Mouse (Mus musculus) hindbrain, embryonic 12.5 days (tissue): ENCODE results near the gene Tead1. TPM values are rescaled to one million over a fixed set of nuclear protein-coding genes. Genes with fewer than 3 reads are reported as not detected.

ENCODE experiments used
- ATAC-seq: fragments of 200-750 bp; cut with Nextera tagmentation; 2 replicates; pipeline ENCODE4 v1.8.0; 2017; ENCODE audit warnings: moderate TSS enrichment; ENCODE audit not compliant: low FRiP score
- H3K27ac ChIP-seq: fragments of 300-500 bp; sonication (generic); 2 replicates; pipeline ENCODE4 v1.5.1; 2016; ENCODE audit warnings: mild to moderate bottlenecking
- H3K27me3 ChIP-seq: fragments of 300-500 bp; sonication (generic); 2 replicates; pipeline ENCODE4 v1.6.1; 2016; ENCODE audit warnings: mild to moderate bottlenecking
- H3K36me3 ChIP-seq: fragments of 300-500 bp; sonication (generic); 2 replicates; pipeline ENCODE4 v1.6.1; 2016; ENCODE audit warnings: mild to moderate bottlenecking
- H3K4me1 ChIP-seq: fragments of 300-500 bp; sonication (generic); 2 replicates; pipeline ENCODE4 v1.6.1; 2016
- H3K4me2 ChIP-seq: fragments of 300-500 bp; sonication (generic); replicated peaks from 2 replicates; pipeline ENCODE4 v1.6.1; 2016; ENCODE audit warnings: mild to moderate bottlenecking
- H3K4me3 ChIP-seq: fragments of 300-500 bp; sonication (generic); 2 replicates; pipeline ENCODE4 v1.5.1; 2016; ENCODE audit warnings: mild to moderate bottlenecking
- H3K9ac ChIP-seq: fragments of 300-500 bp; sonication (generic); 2 replicates; pipeline ENCODE4 v1.6.1; 2016; ENCODE audit warnings: mild to moderate bottlenecking, moderate library complexity
- H3K9me3 ChIP-seq: fragments of 300-500 bp; sonication (generic); replicated peaks from 2 replicates; pipeline ENCODE4 v1.6.1; 2016; ENCODE audit warnings: mild to moderate bottlenecking
- WGBS: fragments of 180-500 bp; shearing (Covaris S2); methylation state at CpG from one replicate; pipeline ENCODE4 v1.1.7; 2016; 5-methylcytosine and 5-hydroxymethylcytosine counted together
- polyA plus RNA-seq: library from polyadenylated mRNA; unstranded; fragments of >200 nt; fragmentation: Nextera tagmentation; extraction: Ambion mirVana; gene quantifications from 2 replicates; pipeline ENCODE4 v1.2.1, GENCODE M21; 2016

Gene Tead1
- polyA plus RNA-seq, 1 experiment from 2014 or later, result 25.4 TPM

DNA sequence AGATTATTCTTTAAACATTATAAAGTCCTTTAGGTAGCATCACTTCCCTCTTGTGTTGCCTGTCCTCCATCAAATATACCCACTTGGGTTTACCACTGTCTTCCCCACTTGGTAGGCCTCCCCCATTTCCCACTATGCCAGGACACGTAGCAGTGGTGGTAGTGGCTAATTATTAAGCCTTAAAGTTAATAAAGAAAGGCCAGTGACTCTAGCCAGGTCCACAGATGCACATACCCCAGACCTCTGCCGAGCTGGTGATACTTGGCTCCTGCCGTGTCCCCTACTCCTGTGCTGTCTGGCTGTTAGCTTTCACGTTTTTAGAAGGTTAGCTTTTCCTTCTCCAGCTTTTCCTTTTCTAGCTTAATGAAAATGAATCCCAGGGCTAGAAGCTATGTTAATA, 152.3 kb downstream of the Tead1 start:
- Histone ChIP-seq H3K4me1 (peaks cover 55% of the 10 kb centered on the region), H3K4me3 (no peak overlapping the region), H3K27me3 (no peaks in the 10 kb centered on the region), H3K36me3 (no peaks in the 10 kb centered on the region), H3K9ac (no peak overlapping the region), H3K4me2 (no peak overlapping the region), H3K27ac (no peak overlapping the region), H3K9me3 (no peaks in the 10 kb centered on the region)
- WGBS, result 67% methylated on average over 4 of the region's 4 CpGs
- ATAC-seq, result no peak

DNA sequence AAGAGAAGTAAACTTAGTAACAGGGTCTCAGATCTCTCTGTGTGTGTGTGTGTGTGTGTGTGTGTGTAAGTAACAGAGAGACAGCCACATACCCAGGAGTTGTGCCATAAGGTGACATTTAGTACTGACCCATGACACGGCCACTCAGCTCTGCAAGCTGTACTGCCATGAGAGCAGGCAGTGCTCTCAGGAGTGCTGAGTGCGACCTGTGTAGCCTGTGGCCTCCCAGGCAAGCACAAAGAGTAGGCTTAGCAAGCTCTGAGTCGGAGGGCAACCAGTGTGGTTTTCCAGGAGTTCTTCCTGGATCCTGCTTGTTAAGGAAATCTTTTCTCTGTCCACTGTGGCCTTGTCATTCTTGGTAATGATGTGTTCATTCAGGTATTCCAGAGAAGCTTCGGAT, 154.0 kb downstream of the Tead1 start:
- Histone ChIP-seq H3K9ac (no peak overlapping the region), H3K36me3 (no peaks in the 10 kb centered on the region), H3K9me3 (no peaks in the 10 kb centered on the region), H3K4me1 (peaks cover 39% of the 10 kb centered on the region), H3K27ac (no peak overlapping the region), H3K4me3 (no peak overlapping the region), H3K27me3 (no peaks in the 10 kb centered on the region), H3K4me2 (no peak overlapping the region)
- 78% methylated on average over 4 of the region's 4 CpGs for WGBS
- ATAC-seq, result no peak

DNA sequence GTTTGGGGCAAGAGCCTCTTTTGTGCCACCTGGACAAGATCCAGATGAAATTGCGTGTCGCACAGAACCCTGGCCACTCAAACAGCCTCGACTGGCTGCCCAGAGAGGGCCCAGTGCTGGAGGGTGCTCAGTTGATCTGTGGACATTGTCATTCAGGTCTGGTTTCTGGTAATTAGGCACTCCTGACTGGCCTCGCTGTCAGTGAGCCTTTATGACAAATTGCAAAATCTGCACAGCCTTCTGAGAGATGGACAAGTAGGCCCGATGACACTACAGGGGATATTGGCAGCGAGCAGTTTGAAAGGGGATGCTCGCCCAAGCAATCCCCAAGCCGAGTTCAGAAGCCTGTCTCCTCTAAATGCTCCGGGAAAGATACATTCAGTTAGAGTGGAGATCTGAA, 157.0 kb downstream of the Tead1 start:
- H3K27me3 ChIP-seq, result no peaks in the 10 kb centered on the region
- 77% methylated on average over 9 of the region's 9 CpGs for WGBS
- H3K36me3 ChIP-seq, result no peaks in the 10 kb centered on the region
- H3K4me2 ChIP-seq, result no peak overlapping the region
- H3K9me3 ChIP-seq, result no peaks in the 10 kb centered on the region
- peaks cover 44% of the 10 kb centered on the region for H3K4me1 ChIP-seq
- H3K27ac ChIP-seq, result peak overlapping the region; percentile 30; the same call in 1 of the 2 replicates
- H3K4me3 ChIP-seq, result no peak overlapping the region
- ATAC-seq, result no peak
- no peak overlapping the region for H3K9ac ChIP-seq

DNA sequence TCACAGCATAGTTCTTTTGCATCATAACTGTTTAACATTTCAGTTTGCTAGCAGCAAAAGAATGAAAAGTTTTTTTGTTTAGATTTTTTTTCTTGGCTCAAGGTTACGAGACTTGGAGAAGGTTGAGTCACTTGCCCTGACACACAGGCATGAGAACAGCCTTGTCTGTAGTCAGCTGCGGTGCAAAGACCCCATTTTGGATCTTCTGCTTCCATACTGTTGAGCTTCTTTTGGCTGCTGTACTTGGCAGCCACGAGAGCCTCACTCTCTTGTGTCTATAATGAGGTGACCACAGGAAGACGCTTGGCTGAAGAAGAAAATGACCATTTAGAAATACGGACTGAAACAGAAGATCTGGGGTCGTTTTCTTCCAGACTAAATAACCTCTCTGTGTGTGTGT, 159.0 kb downstream of the Tead1 start:
- WGBS, result 91% methylated on average over 6 of the region's 6 CpGs
- Histone ChIP-seq H3K4me3 (no peak overlapping the region), H3K9me3 (no peaks in the 10 kb centered on the region), H3K27me3 (no peaks in the 10 kb centered on the region), H3K4me1 (peaks cover 38% of the 10 kb centered on the region), H3K36me3 (no peaks in the 10 kb centered on the region), H3K4me2 (no peak overlapping the region), H3K9ac (no peak overlapping the region), H3K27ac (no peak overlapping the region)
- no peak for ATAC-seq

DNA sequence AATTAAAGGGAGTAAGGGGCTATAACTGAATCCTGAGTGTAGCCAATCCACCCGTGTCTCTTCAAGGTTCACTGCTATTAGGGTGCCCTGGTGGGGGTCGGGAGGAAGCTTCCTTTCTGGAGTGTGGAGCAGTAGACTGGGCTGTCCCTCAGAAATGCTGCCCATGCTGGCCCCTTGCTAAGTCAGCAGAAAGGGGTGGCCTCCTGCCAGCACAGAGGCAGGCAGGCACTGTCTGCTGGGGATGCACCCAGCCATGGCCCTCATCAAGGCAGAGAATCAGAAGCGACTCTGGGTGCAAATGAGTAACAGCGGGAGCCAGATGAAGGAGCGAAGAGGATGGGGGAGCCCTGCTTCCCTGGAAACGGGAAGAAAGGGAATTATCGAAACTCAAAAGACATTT, 161.2 kb downstream of the Tead1 start:
- no peak overlapping the region for H3K4me3 ChIP-seq
- ATAC-seq, result peak; percentile 47; the same call in 1 of the 2 replicates
- H3K27me3 ChIP-seq, result no peaks in the 10 kb centered on the region
- peaks cover 36% of the 10 kb centered on the region for H3K4me1 ChIP-seq
- H3K27ac ChIP-seq, result peak overlapping the region; percentile 74
- H3K9me3 ChIP-seq, result no peaks in the 10 kb centered on the region
- no peaks in the 10 kb centered on the region for H3K36me3 ChIP-seq
- no peak overlapping the region for H3K9ac ChIP-seq
- H3K4me2 ChIP-seq, result no peak overlapping the region
- whole genome bisulfite sequencing, result 21% methylated on average over 7 of the region's 7 CpGs

DNA sequence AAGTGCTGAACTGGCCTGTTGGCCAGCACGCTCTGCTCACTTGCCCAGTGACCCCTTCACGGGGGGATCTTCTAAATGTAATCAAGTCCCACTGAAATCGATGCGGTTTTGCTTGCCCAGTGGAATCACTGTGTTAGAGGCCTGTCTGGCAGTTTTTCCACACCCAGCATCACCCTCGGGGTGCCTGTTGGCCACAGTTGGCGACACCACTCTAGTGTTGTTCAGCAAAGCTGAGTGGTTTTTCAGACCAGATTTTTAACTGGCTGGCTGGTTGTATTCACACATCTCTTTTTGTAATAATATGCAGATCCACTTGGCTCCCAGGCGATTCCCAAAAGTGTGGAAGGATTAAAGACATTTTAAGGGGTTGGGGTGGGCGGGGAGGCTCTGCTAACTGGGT, 161.8 kb downstream of the Tead1 start:
- peaks cover 33% of the 10 kb centered on the region for H3K4me1 ChIP-seq
- no peaks in the 10 kb centered on the region for H3K9me3 ChIP-seq
- 33% methylated on average over 8 of the region's 8 CpGs for WGBS
- no peak overlapping the region for H3K4me3 ChIP-seq
- 0 out of 2 replicates have a peak, but pooled peaks have one; percentile 10 for ATAC-seq
- H3K27me3 ChIP-seq, result no peaks in the 10 kb centered on the region
- peak overlapping the region; percentile 74 for H3K27ac ChIP-seq
- H3K4me2 ChIP-seq, result 0 out of 2 replicates have a peak overlapping the region, but pooled peaks have one; percentile 2
- no peaks in the 10 kb centered on the region for H3K36me3 ChIP-seq
- no peak overlapping the region for H3K9ac ChIP-seq

DNA sequence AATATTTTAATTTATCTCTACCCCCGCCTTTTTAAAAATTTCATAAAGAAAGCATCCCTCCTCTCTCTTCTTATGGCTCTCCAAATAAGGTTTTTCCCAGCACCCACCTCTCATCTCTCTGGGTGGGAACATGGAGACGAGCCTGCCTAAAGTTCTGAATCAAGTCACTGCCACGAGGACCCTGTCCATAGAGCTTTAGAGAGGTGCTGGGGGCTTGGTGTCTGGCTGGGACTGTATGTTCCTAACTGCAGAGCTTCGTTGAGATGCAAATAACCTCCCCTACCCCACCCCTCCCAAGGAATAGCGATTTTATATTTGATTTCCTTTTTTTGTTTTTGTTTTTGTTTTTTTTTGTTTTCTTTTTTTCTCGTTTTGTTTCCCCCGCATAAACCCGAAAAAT, 162.4 kb downstream of the Tead1 start:
- Histone ChIP-seq H3K4me3 (no peak overlapping the region), H3K27ac (peak overlapping the region; percentile 74; the same call in 1 of the 2 replicates), H3K4me2 (peak overlapping the region; percentile 36), H3K4me1 (peaks cover 29% of the 10 kb centered on the region), H3K9ac (no peak overlapping the region), H3K36me3 (no peaks in the 10 kb centered on the region), H3K27me3 (no peaks in the 10 kb centered on the region), H3K9me3 (no peaks in the 10 kb centered on the region)
- ATAC-seq, result no peak; the same call in 1 of the 2 replicates
- 11% methylated on average over 8 of the region's 8 CpGs for WGBS

DNA sequence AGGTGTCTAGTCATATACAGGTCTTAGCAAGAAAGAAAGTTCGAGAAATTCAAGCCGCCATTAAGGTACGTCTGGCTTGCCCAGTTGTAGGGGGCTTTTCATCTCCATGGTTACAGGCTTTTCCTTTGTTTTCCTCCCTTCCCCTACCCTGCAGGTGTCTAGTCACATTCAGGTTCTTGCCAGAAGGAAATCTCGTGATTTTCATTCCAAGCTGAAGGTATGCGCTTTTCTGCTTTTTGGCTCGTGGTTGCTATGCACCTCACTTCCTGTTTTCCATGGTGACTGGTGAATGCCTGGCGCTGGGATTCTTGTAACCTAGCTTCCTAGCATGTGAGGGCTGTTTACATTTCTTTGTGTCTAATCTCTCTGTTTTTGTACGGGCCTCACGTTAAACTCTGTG, 162.8 kb downstream of the Tead1 start:
- Histone ChIP-seq H3K27me3 (no peaks in the 10 kb centered on the region), H3K4me2 (peak overlapping the region; percentile 36), H3K27ac (peak overlapping the region; percentile 74), H3K36me3 (no peaks in the 10 kb centered on the region), H3K4me3 (peak overlapping the region; percentile 10; the same call in 1 of the 2 replicates), H3K9ac (no peak overlapping the region), H3K9me3 (no peaks in the 10 kb centered on the region), H3K4me1 (peaks cover 29% of the 10 kb centered on the region)
- 7% methylated on average over 9 of the region's 9 CpGs for WGBS
- ATAC-seq, result peak; percentile 72

DNA sequence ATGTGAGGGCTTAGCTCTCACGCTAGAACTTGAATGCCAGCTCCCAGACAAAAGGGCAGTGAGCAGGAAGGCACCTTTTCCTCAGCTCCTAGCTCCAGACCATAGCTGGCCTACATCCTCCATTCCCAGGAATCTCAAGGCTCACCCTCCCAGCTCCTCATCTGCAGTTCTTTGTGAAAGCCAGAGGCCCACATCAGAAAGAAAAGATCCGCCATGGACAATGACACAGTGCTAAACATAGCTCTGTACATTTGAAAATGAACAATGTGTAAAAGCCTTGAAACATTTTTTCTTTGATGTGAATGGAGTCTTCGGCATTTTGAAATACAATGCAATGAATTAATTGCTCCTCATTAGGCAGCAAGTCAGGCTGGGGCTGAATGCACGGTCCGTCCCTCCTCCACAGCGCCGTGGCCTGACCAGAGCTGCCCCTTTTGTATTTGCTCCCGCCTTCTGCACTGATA, 172.2 kb downstream of the Tead1 start:
- no peaks in the 10 kb centered on the region for H3K9me3 ChIP-seq
- no peaks in the 10 kb centered on the region for H3K36me3 ChIP-seq
- H3K4me3 ChIP-seq, result no peak overlapping the region
- 21% methylated on average over 8 of the region's 8 CpGs for WGBS
- H3K9ac ChIP-seq, result no peak overlapping the region
- ATAC-seq, result peak; percentile 77
- H3K27me3 ChIP-seq, result no peaks in the 10 kb centered on the region
- peaks cover 58% of the 10 kb centered on the region for H3K4me1 ChIP-seq
- H3K27ac ChIP-seq, result peak overlapping the region; percentile 50
- no peak overlapping the region for H3K4me2 ChIP-seq

DNA sequence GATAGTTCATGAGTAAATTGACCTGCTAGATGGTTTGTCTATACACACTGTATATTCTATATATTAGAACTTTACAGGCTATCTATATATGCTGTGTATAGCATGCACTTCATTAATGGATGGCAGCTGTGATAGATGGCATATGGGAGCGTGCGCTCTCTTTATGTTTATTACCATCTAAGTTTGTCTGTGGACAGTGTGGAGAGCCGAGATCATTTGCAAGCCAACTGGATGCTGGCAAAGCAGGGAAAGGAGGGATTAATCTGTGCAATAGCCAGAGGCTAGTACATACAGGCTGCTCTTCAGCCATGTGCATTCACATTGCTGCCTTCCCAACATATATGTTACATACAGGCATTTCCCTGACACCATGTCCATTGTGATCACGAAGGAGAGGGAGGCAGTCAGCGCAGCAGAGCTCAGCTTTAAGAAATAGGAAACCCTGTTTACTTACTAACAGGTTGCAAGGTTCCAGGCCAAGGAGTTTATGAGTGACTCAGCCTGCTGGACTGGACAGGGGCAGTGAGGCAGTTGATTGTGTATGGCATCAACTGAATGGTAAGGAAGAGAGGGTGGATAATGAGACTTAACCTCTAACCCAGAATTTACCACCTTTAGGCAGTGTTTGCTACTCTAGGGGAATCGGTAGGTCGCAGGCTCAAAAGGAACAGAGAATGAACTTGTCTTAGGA, 173.2 kb downstream of the Tead1 start:
- Histone ChIP-seq H3K9me3 (no peaks in the 10 kb centered on the region), H3K4me1 (peaks cover 61% of the 10 kb centered on the region), H3K4me2 (no peak overlapping the region), H3K27ac (peak overlapping the region; percentile 60; the same call in 1 of the 2 replicates), H3K9ac (no peak overlapping the region), H3K36me3 (no peaks in the 10 kb centered on the region), H3K4me3 (no peak overlapping the region), H3K27me3 (no peaks in the 10 kb centered on the region)
- 51% methylated on average over 7 of the region's 7 CpGs for WGBS
- ATAC-seq, result no peak

DNA sequence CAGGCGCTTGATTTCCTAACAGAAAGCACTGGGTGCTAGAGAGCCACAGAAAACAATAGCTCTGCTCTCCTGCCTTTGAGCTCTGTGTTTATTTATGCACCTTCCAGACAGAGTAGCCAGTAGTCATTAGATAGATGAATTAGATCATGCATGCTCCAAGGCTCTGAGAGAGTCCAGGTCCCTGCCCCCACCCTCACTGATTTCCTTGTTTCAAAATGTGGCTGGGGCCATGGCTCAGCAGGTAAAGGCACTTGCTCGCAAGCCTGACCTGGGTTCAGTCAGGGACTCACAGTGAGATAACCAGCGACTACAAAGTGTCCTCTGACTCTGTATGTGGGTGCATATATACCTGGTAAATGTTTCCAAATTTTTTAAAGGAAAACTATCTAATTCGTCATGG, 174.7 kb downstream of the Tead1 start:
- H3K27me3 ChIP-seq, result no peaks in the 10 kb centered on the region
- no peak overlapping the region for H3K4me3 ChIP-seq
- no peak overlapping the region for H3K4me2 ChIP-seq
- H3K36me3 ChIP-seq, result peaks cover 2% of the 10 kb centered on the region; the same call in 1 of the 2 replicates
- WGBS, result 72% methylated on average over 4 of the region's 4 CpGs
- no peak overlapping the region for H3K9ac ChIP-seq
- H3K27ac ChIP-seq, result no peak overlapping the region
- ATAC-seq, result no peak
- H3K4me1 ChIP-seq, result peaks cover 58% of the 10 kb centered on the region
- no peaks in the 10 kb centered on the region for H3K9me3 ChIP-seq

DNA sequence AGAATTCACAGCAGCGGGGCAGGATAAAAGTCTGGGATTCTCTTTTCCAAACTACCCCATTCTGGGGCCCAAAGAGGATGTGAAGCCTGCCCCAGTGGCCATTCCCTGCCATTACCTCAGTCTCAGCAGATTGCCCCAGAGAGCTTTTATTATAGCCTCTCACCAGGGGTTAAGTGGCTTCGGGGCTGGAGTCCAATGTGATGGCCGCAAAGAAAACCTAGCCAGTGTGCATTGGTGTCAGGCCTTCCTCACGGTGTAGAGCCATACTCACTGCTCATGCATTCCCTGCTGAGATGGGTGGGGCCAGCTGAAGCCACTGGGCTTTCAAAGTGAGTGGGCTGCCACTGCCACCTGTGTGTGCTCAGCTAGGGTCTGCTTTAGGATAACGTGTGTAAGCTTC, 175.4 kb downstream of the Tead1 start:
- Histone ChIP-seq H3K4me2 (no peak overlapping the region), H3K9me3 (no peaks in the 10 kb centered on the region), H3K4me3 (no peak overlapping the region), H3K9ac (no peak overlapping the region), H3K36me3 (peaks cover 3% of the 10 kb centered on the region; the same call in 1 of the 2 replicates), H3K27me3 (no peaks in the 10 kb centered on the region), H3K4me1 (peaks cover 58% of the 10 kb centered on the region), H3K27ac (no peak overlapping the region)
- no peak for ATAC-seq
- WGBS, result 23% methylated on average over 5 of the region's 5 CpGs

DNA sequence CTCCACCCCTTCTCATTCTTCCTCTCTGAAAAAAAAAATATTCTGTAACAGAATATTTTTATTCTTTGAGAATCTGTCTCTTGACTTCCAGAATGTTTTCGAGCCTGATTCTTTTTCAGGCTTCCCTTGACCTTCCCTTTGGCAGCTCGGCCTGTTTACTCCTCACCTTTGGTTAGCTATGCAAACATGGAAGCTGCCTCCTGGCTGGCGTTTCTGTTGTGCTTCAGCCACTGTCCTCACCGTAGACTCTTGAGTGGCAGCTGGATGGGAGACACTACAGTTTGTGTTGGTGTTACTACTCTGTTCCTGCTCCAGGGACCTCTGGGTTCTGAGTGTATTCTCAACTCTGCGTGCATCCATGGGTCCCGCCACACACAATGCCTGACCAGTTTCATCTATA, 176.3 kb downstream of the Tead1 start:
- Histone ChIP-seq H3K36me3 (peaks cover 3% of the 10 kb centered on the region; the same call in 1 of the 2 replicates), H3K4me1 (peaks cover 57% of the 10 kb centered on the region), H3K9ac (no peak overlapping the region), H3K9me3 (no peaks in the 10 kb centered on the region), H3K4me3 (no peak overlapping the region), H3K4me2 (no peak overlapping the region), H3K27me3 (no peaks in the 10 kb centered on the region), H3K27ac (no peak overlapping the region)
- WGBS, result 64% methylated on average over 6 of the region's 6 CpGs
- no peak for ATAC-seq
